Mouse (Mus musculus): Measurements from ENCODE around the gene Btbd18. TPM values are rescaled to one million over a fixed set of nuclear protein-coding genes. Genes with fewer than 3 reads are reported as not detected.

Gene Btbd18
- polyA plus RNA-seq, 1 experiment from 2014 or later: not detected

DNA sequence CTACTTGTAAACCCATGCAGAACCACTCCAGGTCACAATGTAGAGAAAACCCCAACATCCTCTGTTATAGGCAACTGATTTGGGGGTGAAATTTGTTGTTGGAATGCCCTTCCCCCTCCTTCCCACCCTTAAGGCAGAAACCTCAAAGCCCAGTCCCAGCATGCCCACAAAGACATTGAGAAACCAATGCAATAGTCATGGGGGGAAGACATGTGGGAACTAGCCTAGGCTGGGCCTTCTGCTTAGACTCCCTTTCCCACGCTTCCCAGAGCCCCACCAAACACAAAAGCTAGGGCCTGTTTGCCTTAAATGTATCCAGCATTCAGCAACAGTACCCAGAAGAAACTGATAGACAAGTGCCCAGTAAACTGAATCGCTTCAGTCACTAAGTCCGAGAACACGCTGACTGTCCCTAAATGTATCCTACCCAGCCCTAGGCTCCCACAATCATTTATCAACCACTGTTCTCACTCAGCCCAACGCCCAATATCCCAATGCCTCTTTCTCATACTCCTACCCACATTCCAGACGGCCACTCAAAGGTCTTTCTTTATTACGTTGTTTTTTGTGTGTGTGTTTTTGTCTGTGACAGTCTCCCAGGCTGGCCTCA lies 32.4 kb upstream of the Btbd18 start:
- Histone ChIP-seq H3K4me2 (ENCODE audit: low read depth, low read length) (no peak overlapping the region), H3K27me3 (replicated peaks; ENCODE audit: control insufficient read depth, insufficient read depth, low read length) (no peaks in the 10 kb centered on the region), H3K9ac (ENCODE audit: low read depth, low read length) (no peak overlapping the region), H3K36me3 (ENCODE audit: control insufficient read depth, insufficient read depth, low read length) (peaks cover 13% of the 10 kb centered on the region; the same call in 1 of the 2 replicates), H3K4me1 (ENCODE audit: control insufficient read depth, insufficient read depth, low read length) (peaks cover 3% of the 10 kb centered on the region; the same call in 1 of the 2 replicates), H3K9me3 (ENCODE audit: control insufficient read depth, low read length) (no peaks in the 10 kb centered on the region), H3K4me3 (ENCODE audit: low read depth, low read length) (no peak overlapping the region), H3K27ac (replicated peaks; ENCODE audit: low read depth, low read length) (peak overlapping the region; percentile 56; the same call in 1 of the 2 replicates)
- WGBS: 78% methylated on average over 7 of the region's 7 CpGs
- ATAC-seq (ENCODE audit: low read depth): 0 out of 2 replicates have a peak, but pooled peaks have one; percentile 27
- no peak for DNase-seq (ENCODE audit: low spot score)

GRCm38 (mm10) chr2:84627036-84627435 lies 31.8 kb upstream of the Btbd18 start:
- Histone ChIP-seq H3K27me3 (replicated peaks; ENCODE audit: control insufficient read depth, insufficient read depth, low read length) (no peaks in the 10 kb centered on the region), H3K9ac (ENCODE audit: low read depth, low read length) (no peak overlapping the region), H3K9me3 (ENCODE audit: control insufficient read depth, low read length) (no peaks in the 10 kb centered on the region), H3K27ac (replicated peaks; ENCODE audit: low read depth, low read length) (peak overlapping the region; percentile 56; the same call in 1 of the 2 replicates), H3K4me2 (ENCODE audit: low read depth, low read length) (no peak overlapping the region), H3K36me3 (ENCODE audit: control insufficient read depth, insufficient read depth, low read length) (peaks cover 10% of the 10 kb centered on the region; the same call in 1 of the 2 replicates), H3K4me3 (ENCODE audit: low read depth, low read length) (no peak overlapping the region), H3K4me1 (ENCODE audit: control insufficient read depth, insufficient read depth, low read length) (peaks cover 3% of the 10 kb centered on the region; the same call in 1 of the 2 replicates)
- DNase-seq (ENCODE audit: low spot score) (no peak), ATAC-seq (ENCODE audit: low read depth) (peak; percentile 58; the same call in 1 of the 2 replicates)
- WGBS: 67% methylated on average over 3 of the region's 3 CpGs

DNA sequence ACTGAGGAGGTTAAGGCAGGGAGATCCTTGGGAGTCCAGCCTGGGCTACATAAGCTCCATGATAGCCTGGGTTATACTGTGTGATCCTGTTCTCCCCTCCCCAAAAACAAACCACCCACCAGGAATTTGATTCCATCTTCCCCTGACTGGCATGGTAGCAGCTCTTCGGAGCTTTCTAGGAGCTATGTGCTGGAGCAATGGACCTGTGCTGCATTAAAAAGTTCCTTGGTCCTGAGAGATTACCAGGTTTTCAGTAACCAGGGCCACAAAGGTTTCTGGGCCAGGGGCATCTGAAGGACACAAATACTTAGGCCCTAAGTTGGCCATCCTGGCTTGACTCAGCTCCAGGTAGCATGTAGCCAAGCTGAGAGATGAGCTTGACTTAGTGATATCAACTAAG lies 26.9 kb upstream of the Btbd18 start:
- Histone ChIP-seq H3K4me3 (ENCODE audit: low read depth, low read length) (no peak overlapping the region), H3K9me3 (ENCODE audit: control insufficient read depth, low read length) (no peaks in the 10 kb centered on the region), H3K9ac (ENCODE audit: low read depth, low read length) (no peak overlapping the region), H3K27me3 (replicated peaks; ENCODE audit: control insufficient read depth, insufficient read depth, low read length) (no peaks in the 10 kb centered on the region), H3K4me2 (ENCODE audit: low read depth, low read length) (no peak overlapping the region), H3K4me1 (ENCODE audit: control insufficient read depth, insufficient read depth, low read length) (peaks cover 36% of the 10 kb centered on the region), H3K36me3 (ENCODE audit: control insufficient read depth, insufficient read depth, low read length) (peaks cover 6% of the 10 kb centered on the region; the same call in 1 of the 2 replicates), H3K27ac (replicated peaks; ENCODE audit: low read depth, low read length) (no peak overlapping the region)
- ATAC-seq (ENCODE audit: low read depth): no peak
- no peak for DNase-seq (ENCODE audit: low spot score)
- 83% methylated on average over 1 of the region's 1 CpGs for WGBS

DNA sequence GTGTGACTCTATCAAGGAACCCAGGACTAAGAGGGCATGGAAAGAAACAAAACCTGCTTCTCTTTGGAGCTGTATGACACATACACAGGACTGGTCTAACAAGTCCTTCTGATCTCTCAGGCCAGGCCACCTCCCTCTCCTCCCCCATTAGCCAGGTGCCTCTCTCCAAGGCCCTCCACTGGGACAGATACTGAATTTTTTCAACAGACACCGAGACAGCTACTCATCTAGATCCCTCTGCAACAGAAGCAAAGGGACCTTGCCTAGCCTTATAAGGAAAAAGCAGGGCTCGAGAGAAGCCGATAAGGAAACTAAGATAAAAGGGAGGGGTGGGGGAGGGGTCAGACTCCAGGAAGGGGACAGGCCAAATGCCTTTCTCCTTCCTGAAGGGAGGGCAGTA lies 25.9 kb upstream of the Btbd18 start:
- WGBS: 9% methylated on average over 3 of the region's 3 CpGs
- DNase-seq (ENCODE audit: low spot score) (peak; percentile 30), ATAC-seq (ENCODE audit: low read depth) (no peak)
- H3K9me3 ChIP-seq (ENCODE audit: control insufficient read depth, low read length): no peaks in the 10 kb centered on the region
- no peaks in the 10 kb centered on the region for H3K27me3 ChIP-seq (replicated peaks; ENCODE audit: control insufficient read depth, insufficient read depth, low read length)
- peaks cover 46% of the 10 kb centered on the region for H3K4me1 ChIP-seq (ENCODE audit: control insufficient read depth, insufficient read depth, low read length)
- peaks cover 6% of the 10 kb centered on the region; the same call in 1 of the 2 replicates for H3K36me3 ChIP-seq (ENCODE audit: control insufficient read depth, insufficient read depth, low read length)
- no peak overlapping the region for H3K4me3 ChIP-seq (ENCODE audit: low read depth, low read length)
- no peak overlapping the region for H3K9ac ChIP-seq (ENCODE audit: low read depth, low read length)
- H3K4me2 ChIP-seq (ENCODE audit: low read depth, low read length): peak overlapping the region; percentile 1; the same call in 1 of the 2 replicates
- peak overlapping the region; percentile 29; the same call in 1 of the 2 replicates for H3K27ac ChIP-seq (replicated peaks; ENCODE audit: low read depth, low read length)

- WGBS: 57% methylated on average over 4 of the region's 4 CpGs
- H3K4me2 ChIP-seq (ENCODE audit: low read depth, low read length): peak overlapping the region; percentile 43
- no peak for ATAC-seq (ENCODE audit: low read depth)
Measured at GRCm38 (mm10) chr2:84634006-84634405, 24.9 kb upstream of the Btbd18 start.

GRCm38 (mm10) chr2:84634934-84635482 lies 23.9 kb upstream of the Btbd18 start:
- peak overlapping the region; percentile 94 for H3K27ac ChIP-seq (replicated peaks; ENCODE audit: low read depth, low read length)
- WGBS: 20% methylated on average over 4 of the region's 4 CpGs
- no peak overlapping the region for H3K4me3 ChIP-seq (ENCODE audit: low read depth, low read length)
- no peaks in the 10 kb centered on the region for H3K9me3 ChIP-seq (ENCODE audit: control insufficient read depth, low read length)
- no peaks in the 10 kb centered on the region for H3K27me3 ChIP-seq (replicated peaks; ENCODE audit: control insufficient read depth, insufficient read depth, low read length)
- no peaks in the 10 kb centered on the region for H3K36me3 ChIP-seq (ENCODE audit: control insufficient read depth, insufficient read depth, low read length)
- ATAC-seq (ENCODE audit: low read depth) (peak; percentile 35; the same call in 1 of the 2 replicates), DNase-seq (ENCODE audit: low spot score) (peak; percentile 74)
- H3K9ac ChIP-seq (ENCODE audit: low read depth, low read length): peak overlapping the region; percentile 36; the same call in 1 of the 2 replicates
- H3K4me2 ChIP-seq (ENCODE audit: low read depth, low read length): peak overlapping the region; percentile 43
- peaks cover 61% of the 10 kb centered on the region for H3K4me1 ChIP-seq (ENCODE audit: control insufficient read depth, insufficient read depth, low read length)

More at GRCm38 (mm10) chr2:84634006-84634405, 24.9 kb upstream of the Btbd18 start:
- H3K27ac ChIP-seq (replicated peaks; ENCODE audit: low read depth, low read length): peak overlapping the region; percentile 94; the same call in 1 of the 2 replicates
- H3K9ac ChIP-seq (ENCODE audit: low read depth, low read length): no peak overlapping the region
- peak; percentile 9 for DNase-seq (ENCODE audit: low spot score)
- peaks cover 4% of the 10 kb centered on the region; the same call in 1 of the 2 replicates for H3K36me3 ChIP-seq (ENCODE audit: control insufficient read depth, insufficient read depth, low read length)
- no peak overlapping the region for H3K4me3 ChIP-seq (ENCODE audit: low read depth, low read length)
- peaks cover 56% of the 10 kb centered on the region for H3K4me1 ChIP-seq (ENCODE audit: control insufficient read depth, insufficient read depth, low read length)
- no peaks in the 10 kb centered on the region for H3K27me3 ChIP-seq (replicated peaks; ENCODE audit: control insufficient read depth, insufficient read depth, low read length)
- H3K9me3 ChIP-seq (ENCODE audit: control insufficient read depth, low read length): no peaks in the 10 kb centered on the region

- peak overlapping the region; percentile 36; the same call in 1 of the 2 replicates for H3K9ac ChIP-seq (ENCODE audit: low read depth, low read length)
- H3K4me1 ChIP-seq (ENCODE audit: control insufficient read depth, insufficient read depth, low read length): peaks cover 61% of the 10 kb centered on the region
Measured at GRCm38 (mm10) chr2:84635611-84636010, 23.3 kb upstream of the Btbd18 start.

DNA sequence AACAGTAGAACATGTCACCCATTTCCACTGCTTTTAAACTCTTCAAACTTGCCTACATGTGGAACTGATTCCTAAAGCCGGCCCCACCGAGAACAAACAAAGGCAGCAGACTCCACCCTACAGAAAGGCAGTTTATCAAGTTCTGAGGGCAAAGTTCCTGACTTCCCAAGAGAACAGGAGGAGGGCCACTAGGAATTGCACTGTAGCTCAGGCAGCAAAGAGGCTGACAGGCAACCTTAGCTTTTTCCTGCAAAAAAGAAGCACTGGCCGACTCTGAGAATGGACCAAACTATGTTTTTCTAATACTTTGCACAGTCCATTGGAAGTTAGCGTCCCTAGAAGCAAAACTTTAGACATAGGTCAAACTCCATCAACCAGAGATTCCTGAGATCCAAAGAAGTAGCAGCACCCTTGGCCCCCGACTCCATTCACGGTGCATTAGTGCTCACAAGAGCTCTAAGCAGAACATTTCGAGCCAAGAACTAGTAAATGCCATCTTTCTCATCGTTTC lies 22.6 kb upstream of the Btbd18 start:
- Histone ChIP-seq H3K9me3 (ENCODE audit: control insufficient read depth, low read length) (no peaks in the 10 kb centered on the region), H3K4me3 (ENCODE audit: low read depth, low read length) (0 out of 2 replicates have a peak overlapping the region, but pooled peaks have one; percentile 5), H3K4me2 (ENCODE audit: low read depth, low read length) (peak overlapping the region; percentile 43), H3K9ac (ENCODE audit: low read depth, low read length) (0 out of 2 replicates have a peak overlapping the region, but pooled peaks have one; percentile 20), H3K27ac (replicated peaks; ENCODE audit: low read depth, low read length) (peak overlapping the region; percentile 94), H3K4me1 (ENCODE audit: control insufficient read depth, insufficient read depth, low read length) (peaks cover 61% of the 10 kb centered on the region), H3K36me3 (ENCODE audit: control insufficient read depth, insufficient read depth, low read length) (0 out of 2 replicates have a peak, but pooled peaks cover 8% of the 10 kb centered on the region), H3K27me3 (replicated peaks; ENCODE audit: control insufficient read depth, insufficient read depth, low read length) (no peaks in the 10 kb centered on the region)
- WGBS: 14% methylated on average over 8 of the region's 8 CpGs
- ATAC-seq (ENCODE audit: low read depth) (no peak), DNase-seq (ENCODE audit: low spot score) (peak; percentile 45)

More at GRCm38 (mm10) chr2:84635611-84636010, 23.3 kb upstream of the Btbd18 start:
- Histone ChIP-seq H3K27me3 (replicated peaks; ENCODE audit: control insufficient read depth, insufficient read depth, low read length) (no peaks in the 10 kb centered on the region), H3K27ac (replicated peaks; ENCODE audit: low read depth, low read length) (peak overlapping the region; percentile 94), H3K4me3 (ENCODE audit: low read depth, low read length) (peak overlapping the region; percentile 5; the same call in 1 of the 2 replicates), H3K9me3 (ENCODE audit: control insufficient read depth, low read length) (no peaks in the 10 kb centered on the region), H3K4me2 (ENCODE audit: low read depth, low read length) (peak overlapping the region; percentile 43), H3K36me3 (ENCODE audit: control insufficient read depth, insufficient read depth, low read length) (0 out of 2 replicates have a peak, but pooled peaks cover 2% of the 10 kb centered on the region)
- ATAC-seq (ENCODE audit: low read depth) (peak; percentile 97), DNase-seq (ENCODE audit: low spot score) (peak; percentile 97)
- 0% methylated on average over 2 of the region's 2 CpGs for WGBS
